Mouse (Mus musculus) forebrain, embryonic 12.5 days (tissue): Measurements from ENCODE around the gene Pla2r1. TPM values are rescaled to one million over a fixed set of nuclear protein-coding genes. Genes with fewer than 3 reads are reported as not detected.
A peak's percentile ranks its signal among the peaks of the same experiment; 100 is the strongest.

Source experiments
- ATAC-seq: fragments of 200-750 bp; cut with Nextera tagmentation; 2 replicates; pipeline ENCODE4 v1.8.0; 2017; ENCODE audit warnings: moderate TSS enrichment; ENCODE audit not compliant: low FRiP score
- H3K27ac ChIP-seq: fragments of 300-500 bp; sonication (generic); 2 replicates; pipeline ENCODE4 v1.5.1; 2016; ENCODE audit warnings: mild to moderate bottlenecking
- H3K27me3 ChIP-seq: fragments of 300-500 bp; sonication (generic); 2 replicates; pipeline ENCODE4 v1.6.1; 2016; ENCODE audit warnings: mild to moderate bottlenecking
- H3K36me3 ChIP-seq: fragments of 300-500 bp; sonication (generic); replicated peaks from 2 replicates; pipeline ENCODE4 v1.6.1; 2016; ENCODE audit warnings: mild to moderate bottlenecking
- H3K4me1 ChIP-seq: fragments of 300-500 bp; sonication (generic); 2 replicates; pipeline ENCODE4 v1.6.1; 2016
- H3K4me2 ChIP-seq: fragments of 300-500 bp; sonication (generic); 2 replicates; pipeline ENCODE4 v1.6.1; 2016; ENCODE audit warnings: mild to moderate bottlenecking, moderate library complexity
- H3K4me3 ChIP-seq: fragments of 300-500 bp; sonication (generic); replicated peaks from 2 replicates; pipeline ENCODE4 v1.5.1; 2016; ENCODE audit warnings: mild to moderate bottlenecking
- H3K9ac ChIP-seq: fragments of 300-500 bp; sonication (generic); 2 replicates; pipeline ENCODE4 v1.6.1; 2016; ENCODE audit warnings: mild to moderate bottlenecking
- H3K9me3 ChIP-seq: fragments of 300-500 bp; sonication (generic); 2 replicates; pipeline ENCODE4 v1.6.1; 2016
- WGBS: fragments of 180-500 bp; shearing (Covaris S2); methylation state at CpG from one replicate; pipeline ENCODE4 v1.1.7; 2016; 5-methylcytosine and 5-hydroxymethylcytosine counted together
- polyA plus RNA-seq: library from polyadenylated mRNA; unstranded; fragments of >200 nt; fragmentation: Nextera tagmentation; extraction: Ambion mirVana; gene quantifications from 2 replicates; pipeline ENCODE4 v1.2.1, GENCODE M21; 2016

Gene Pla2r1
- polyA plus RNA-seq: 0.83 and 1.5 TPM in 2 replicates

DNA sequence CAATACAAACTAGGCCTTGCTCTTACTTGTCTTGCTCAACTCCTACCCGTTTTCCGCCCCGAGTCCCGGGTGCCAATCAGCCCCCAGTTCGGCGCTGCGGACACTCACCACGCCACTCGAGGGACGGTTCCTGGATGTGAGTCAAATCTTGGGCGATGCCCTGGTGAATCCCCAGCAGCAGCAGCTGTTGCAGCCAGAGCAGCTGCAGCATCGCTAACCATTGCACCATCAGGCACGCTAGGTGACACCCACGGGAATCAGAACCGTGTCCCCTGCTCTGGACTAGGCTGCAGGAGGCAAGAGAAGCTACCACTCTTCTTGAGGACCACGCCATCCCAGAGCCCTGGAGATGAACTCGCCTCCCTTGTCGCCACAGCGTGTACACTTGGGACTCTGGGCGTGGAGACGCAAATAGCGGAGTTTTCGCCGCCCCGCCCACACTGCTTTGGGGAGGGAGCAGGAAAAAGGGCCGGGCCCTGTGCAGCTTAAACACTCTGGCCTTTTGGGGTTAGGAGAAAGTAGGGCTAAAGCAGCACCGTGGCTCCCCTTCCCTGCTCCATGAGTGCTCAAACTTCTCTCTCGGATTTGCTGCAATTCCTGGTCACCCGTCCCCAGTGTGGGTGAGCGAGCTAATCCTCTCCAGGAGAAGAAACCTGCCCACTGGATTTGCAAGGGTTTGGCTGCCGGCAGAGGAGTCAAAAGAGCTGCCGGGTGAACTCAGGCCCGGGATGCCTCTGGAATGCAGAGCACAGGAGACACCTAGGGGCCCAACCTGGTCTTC lies at the start of gene Pla2r1:
Pla2r1 (minus strand) TSS at position 407 of the 781 bp plus-strand sequence.
- Histone ChIP-seq H3K4me3 (peak within 1 kb of the TSS; percentile 40), H3K27ac (no peak within 1 kb of the TSS), H3K9ac (peak within 1 kb of the TSS; percentile 42), H3K9me3 (no peaks in the 10 kb centered on the region), H3K4me1 (peaks cover 14% of the 10 kb centered on the region), H3K36me3 (no peaks in the 10 kb centered on the region), H3K27me3 (peaks cover 39% of the 10 kb centered on the region), H3K4me2 (peak within 1 kb of the TSS; percentile 82)
- WGBS: 3% methylated on average over 33 of the region's 33 CpGs
- ATAC-seq: peak; percentile 51; the same call in 1 of the 2 replicates

DNA sequence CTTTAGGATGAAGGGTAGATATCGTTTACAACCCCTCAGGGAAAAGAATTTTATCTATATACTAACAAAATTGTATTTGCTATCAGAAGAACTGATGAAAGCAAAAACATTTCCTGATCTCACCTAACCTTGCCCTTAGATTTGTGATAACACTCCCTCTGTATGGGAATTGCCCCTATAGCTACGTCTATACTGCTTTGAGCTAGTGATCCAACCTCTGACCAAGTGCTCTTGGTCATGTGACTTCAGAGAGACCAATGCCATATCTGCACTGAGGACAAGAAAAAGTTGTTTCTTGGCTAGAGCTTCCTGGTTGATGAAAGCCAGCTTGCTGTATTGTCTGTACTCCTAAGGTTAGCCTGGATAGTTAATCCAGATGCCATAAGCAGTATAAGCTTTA lies 48.2 kb upstream of the Pla2r1 start:
- H3K4me3 ChIP-seq: no peak overlapping the region
- 89% methylated on average over 2 of the region's 2 CpGs for WGBS
- no peaks in the 10 kb centered on the region for H3K36me3 ChIP-seq
- ATAC-seq: no peak
- H3K27me3 ChIP-seq: no peaks in the 10 kb centered on the region; the same call in none of the 2 replicates
- H3K4me1 ChIP-seq: no peaks in the 10 kb centered on the region
- H3K4me2 ChIP-seq: no peak overlapping the region
- no peak overlapping the region for H3K27ac ChIP-seq
- H3K9me3 ChIP-seq: no peaks in the 10 kb centered on the region
- no peak overlapping the region for H3K9ac ChIP-seq

DNA sequence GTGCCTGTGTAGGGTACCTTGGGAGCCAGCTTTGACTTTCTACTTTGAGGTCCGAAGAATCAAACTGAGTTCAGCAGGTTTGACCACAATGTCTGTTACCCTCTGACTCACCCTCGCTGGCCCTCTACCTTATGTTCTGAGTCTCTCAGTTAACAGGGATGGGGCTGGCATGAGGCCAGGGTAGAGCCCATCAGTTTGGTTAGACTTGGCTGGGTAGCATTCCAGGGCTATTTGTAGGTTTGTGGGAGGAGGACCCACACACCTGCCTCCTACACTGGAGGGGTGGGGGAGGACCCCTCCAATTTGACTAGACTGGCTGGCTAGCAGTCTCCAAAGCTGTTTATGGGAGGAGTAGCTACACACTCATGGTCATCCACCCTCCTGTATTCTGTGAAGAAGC lies 47.8 kb upstream of the Pla2r1 start:
- 93% methylated on average over 2 of the region's 2 CpGs for WGBS
- no peak overlapping the region for H3K4me3 ChIP-seq
- H3K9me3 ChIP-seq: no peaks in the 10 kb centered on the region
- no peak overlapping the region for H3K27ac ChIP-seq
- H3K4me2 ChIP-seq: no peak overlapping the region
- ATAC-seq: no peak
- H3K36me3 ChIP-seq: no peaks in the 10 kb centered on the region
- H3K9ac ChIP-seq: no peak overlapping the region
- H3K27me3 ChIP-seq: no peaks in the 10 kb centered on the region; the same call in none of the 2 replicates
- no peaks in the 10 kb centered on the region for H3K4me1 ChIP-seq

GRCm38 (mm10) chr2:60583416-60583815 lies 30.3 kb upstream of the Pla2r1 start:
- Histone ChIP-seq H3K36me3 (no peaks in the 10 kb centered on the region), H3K4me1 (no peaks in the 10 kb centered on the region), H3K27me3 (no peaks in the 10 kb centered on the region), H3K4me3 (no peak overlapping the region), H3K27ac (no peak overlapping the region), H3K9ac (no peak overlapping the region), H3K9me3 (no peaks in the 10 kb centered on the region), H3K4me2 (no peak overlapping the region)
- 92% methylated on average over 4 of the region's 4 CpGs for WGBS
- no peak for ATAC-seq

GRCm38 (mm10) chr2:60554561-60554960 lies 1.5 kb upstream of the Pla2r1 start:
- Histone ChIP-seq H3K27me3 (peaks cover 39% of the 10 kb centered on the region), H3K4me3 (no peak overlapping the region), H3K9ac (no peak overlapping the region), H3K4me2 (no peak overlapping the region), H3K4me1 (peaks cover 14% of the 10 kb centered on the region), H3K27ac (no peak overlapping the region), H3K9me3 (no peaks in the 10 kb centered on the region), H3K36me3 (no peaks in the 10 kb centered on the region)
- no peak for ATAC-seq
- WGBS: 60% methylated on average over 4 of the region's 4 CpGs

DNA sequence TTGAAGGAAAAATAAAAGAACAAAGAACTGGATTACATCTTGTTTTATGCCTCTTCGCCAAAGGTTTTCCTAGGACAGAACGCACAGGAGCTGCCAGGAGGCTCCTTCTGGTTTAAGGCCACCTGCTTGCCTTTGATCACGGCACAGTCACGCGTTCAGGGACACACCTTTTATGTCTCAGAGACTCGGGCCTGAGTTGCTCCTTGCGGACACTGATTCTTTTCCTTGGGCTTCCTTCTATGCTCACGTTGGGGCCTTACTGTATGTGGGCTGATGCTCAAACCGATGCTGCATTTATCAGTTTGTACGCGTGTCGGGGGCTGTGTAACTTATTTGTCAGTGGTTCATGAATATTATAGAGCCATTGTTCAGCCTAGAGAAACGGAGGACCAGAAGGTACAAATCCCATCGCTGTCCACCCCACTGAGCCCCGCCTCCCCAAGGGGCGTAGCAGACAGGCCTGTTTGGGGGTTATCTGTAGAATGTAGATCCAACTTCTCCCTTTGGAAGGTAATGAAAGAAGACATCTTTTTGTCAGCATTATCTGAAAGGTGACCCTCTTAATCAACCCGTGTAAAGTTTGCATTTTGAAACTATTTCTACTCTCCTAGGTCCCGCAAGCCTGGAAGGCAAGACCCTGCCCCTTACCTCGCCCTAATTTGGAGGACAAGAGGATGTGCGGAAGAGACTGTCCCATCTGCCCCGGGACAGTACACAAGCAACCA lies 769 bp downstream of the Pla2r1 start:
- Histone ChIP-seq H3K27me3 (peaks cover 39% of the 10 kb centered on the region), H3K36me3 (no peaks in the 10 kb centered on the region), H3K4me2 (peak overlapping the region; percentile 82), H3K9me3 (no peaks in the 10 kb centered on the region), H3K27ac (no peak overlapping the region), H3K4me1 (peaks cover 14% of the 10 kb centered on the region), H3K4me3 (peak overlapping the region; percentile 40), H3K9ac (peak overlapping the region; percentile 42; the same call in 1 of the 2 replicates)
- ATAC-seq: no peak
- 17% methylated on average over 21 of the region's 21 CpGs for WGBS

- Histone ChIP-seq H3K9me3 (no peaks in the 10 kb centered on the region), H3K27ac (no peak overlapping the region), H3K9ac (no peak overlapping the region), H3K4me3 (no peak overlapping the region), H3K36me3 (no peaks in the 10 kb centered on the region), H3K27me3 (peaks cover 39% of the 10 kb centered on the region), H3K4me1 (peaks cover 14% of the 10 kb centered on the region), H3K4me2 (no peak overlapping the region)
- WGBS: 29% methylated on average over 2 of the region's 2 CpGs
- no peak for ATAC-seq
Measured at GRCm38 (mm10) chr2:60551673-60552072, 1.4 kb downstream of the Pla2r1 start.

DNA sequence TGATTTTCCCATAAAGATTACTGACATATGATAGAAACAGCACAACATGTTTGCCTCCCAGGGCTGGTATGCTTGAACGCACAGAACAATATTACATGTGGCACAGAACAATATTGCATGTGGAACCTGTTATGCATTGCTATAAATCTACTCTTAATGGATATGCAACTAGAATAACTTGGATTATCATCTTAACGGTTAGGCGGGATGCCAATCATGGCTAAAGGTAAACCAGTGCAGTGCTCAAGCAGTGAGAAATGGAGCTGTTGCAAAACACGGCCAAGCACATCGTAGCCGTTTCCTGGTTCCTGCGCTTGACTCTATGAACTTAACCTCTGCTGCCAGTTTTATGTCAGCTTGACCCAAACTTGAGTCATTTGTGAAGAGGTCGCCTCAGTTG lies 2.6 kb downstream of the Pla2r1 start:
- H3K36me3 ChIP-seq: no peaks in the 10 kb centered on the region
- H3K4me3 ChIP-seq: no peak overlapping the region
- H3K9me3 ChIP-seq: no peaks in the 10 kb centered on the region
- H3K27me3 ChIP-seq: peaks cover 39% of the 10 kb centered on the region
- no peak overlapping the region for H3K27ac ChIP-seq
- H3K4me1 ChIP-seq: peaks cover 14% of the 10 kb centered on the region
- no peak overlapping the region for H3K9ac ChIP-seq
- H3K4me2 ChIP-seq: no peak overlapping the region
- no peak for ATAC-seq
- WGBS: 96% methylated on average over 8 of the region's 8 CpGs

GRCm38 (mm10) chr2:60549851-60550250 lies 3.3 kb downstream of the Pla2r1 start:
- ATAC-seq: no peak
- Histone ChIP-seq H3K27ac (no peak overlapping the region), H3K4me3 (no peak overlapping the region), H3K27me3 (peaks cover 39% of the 10 kb centered on the region), H3K9me3 (no peaks in the 10 kb centered on the region), H3K4me2 (no peak overlapping the region), H3K4me1 (peaks cover 14% of the 10 kb centered on the region), H3K36me3 (no peaks in the 10 kb centered on the region), H3K9ac (no peak overlapping the region)
- 92% methylated on average over 2 of the region's 2 CpGs for WGBS

- ATAC-seq: no peak
- no peaks in the 10 kb centered on the region for H3K36me3 ChIP-seq
- peaks cover 6% of the 10 kb centered on the region for H3K27me3 ChIP-seq
- H3K4me3 ChIP-seq: no peak overlapping the region
- no peaks in the 10 kb centered on the region for H3K9me3 ChIP-seq
- no peak overlapping the region for H3K4me2 ChIP-seq
- H3K9ac ChIP-seq: no peak overlapping the region
- 90% methylated on average over 4 of the region's 4 CpGs for WGBS
- peaks cover 4% of the 10 kb centered on the region; the same call in 1 of the 2 replicates for H3K4me1 ChIP-seq
- no peak overlapping the region for H3K27ac ChIP-seq
Measured at GRCm38 (mm10) chr2:60546082-60546481, 7.0 kb downstream of the Pla2r1 start.

DNA sequence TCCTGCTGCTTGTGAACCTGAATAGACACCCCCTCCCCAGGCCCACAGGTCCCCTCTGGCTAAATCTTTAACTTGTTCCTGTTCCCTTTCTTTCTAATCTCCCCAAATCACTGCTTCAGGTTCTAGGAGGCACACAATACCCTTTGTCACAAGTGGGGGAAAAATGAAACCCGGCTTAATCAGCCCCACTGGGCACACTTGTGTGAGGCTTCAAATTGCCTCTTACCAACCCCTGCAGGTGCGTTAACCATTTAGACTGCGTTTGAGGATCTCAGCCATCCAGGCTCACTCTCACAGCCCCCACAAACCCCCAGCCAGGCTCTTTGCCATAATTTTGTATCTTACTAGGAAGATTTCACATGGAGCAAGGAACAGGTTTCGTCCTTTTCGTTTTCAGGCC lies 9.1 kb downstream of the Pla2r1 start:
- no peaks in the 10 kb centered on the region for H3K36me3 ChIP-seq
- no peak overlapping the region for H3K4me3 ChIP-seq
- no peak for ATAC-seq
- no peaks in the 10 kb centered on the region for H3K9me3 ChIP-seq
- H3K9ac ChIP-seq: no peak overlapping the region
- no peaks in the 10 kb centered on the region for H3K27me3 ChIP-seq
- WGBS: 34% methylated on average over 5 of the region's 5 CpGs
- H3K27ac ChIP-seq: no peak overlapping the region
- peaks cover 4% of the 10 kb centered on the region; the same call in 1 of the 2 replicates for H3K4me1 ChIP-seq
- H3K4me2 ChIP-seq: no peak overlapping the region

- Histone ChIP-seq H3K9me3 (no peaks in the 10 kb centered on the region), H3K27ac (no peak overlapping the region), H3K4me3 (no peak overlapping the region), H3K9ac (no peak overlapping the region), H3K27me3 (no peaks in the 10 kb centered on the region), H3K4me1 (peaks cover 4% of the 10 kb centered on the region; the same call in 1 of the 2 replicates), H3K4me2 (no peak overlapping the region), H3K36me3 (no peaks in the 10 kb centered on the region)
- 62% methylated on average over 5 of the region's 5 CpGs for WGBS
- ATAC-seq: no peak
Measured at GRCm38 (mm10) chr2:60541745-60542144, 11.4 kb downstream of the Pla2r1 start.
